Mouse (Mus musculus): Measurements from ENCODE around the gene Dnaaf1.

Gene Dnaaf1

DNA sequence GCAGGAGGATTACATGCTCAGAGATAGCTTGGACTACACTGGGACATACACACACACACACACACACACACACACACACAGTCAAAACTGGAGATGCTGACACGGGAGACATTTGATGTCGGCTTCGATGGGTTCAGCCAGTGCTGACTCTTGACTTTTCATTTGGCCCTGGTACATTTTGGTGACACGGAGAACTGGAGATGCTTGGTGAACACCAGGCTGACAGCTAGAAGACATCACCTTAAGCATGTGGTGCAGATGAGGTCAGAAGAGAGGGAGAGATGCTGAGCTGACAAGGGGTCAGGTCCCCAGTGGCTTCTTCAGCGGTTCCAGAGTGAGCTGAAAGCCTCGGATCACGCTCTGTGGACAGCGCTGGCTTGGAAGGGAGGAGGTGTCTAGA lies 48.0 kb downstream of the Dnaaf1 start:
- DNase-seq (ENCODE audit: low spot score), result no peak

DNA sequence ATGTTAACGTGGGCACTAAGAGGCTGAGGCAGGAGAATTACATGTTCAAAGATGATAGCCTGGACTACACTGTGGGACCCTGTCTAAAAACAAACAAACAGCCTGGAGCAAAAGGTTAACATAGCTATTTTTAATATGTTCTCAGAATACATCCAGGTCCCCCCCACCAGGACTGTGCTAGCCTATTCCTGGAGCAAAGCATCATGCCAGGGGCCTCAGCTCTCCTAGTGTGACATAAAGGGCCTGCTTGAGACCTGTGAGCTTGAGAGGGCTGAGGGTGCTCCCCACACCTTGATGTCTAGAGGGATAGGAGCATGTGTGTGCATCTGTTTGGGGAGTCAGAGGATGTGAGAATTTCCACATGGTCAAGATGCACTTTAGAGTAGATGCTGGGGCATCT lies 48.7 kb downstream of the Dnaaf1 start:
- DNase-seq (ENCODE audit: low spot score), result no peak

DNA sequence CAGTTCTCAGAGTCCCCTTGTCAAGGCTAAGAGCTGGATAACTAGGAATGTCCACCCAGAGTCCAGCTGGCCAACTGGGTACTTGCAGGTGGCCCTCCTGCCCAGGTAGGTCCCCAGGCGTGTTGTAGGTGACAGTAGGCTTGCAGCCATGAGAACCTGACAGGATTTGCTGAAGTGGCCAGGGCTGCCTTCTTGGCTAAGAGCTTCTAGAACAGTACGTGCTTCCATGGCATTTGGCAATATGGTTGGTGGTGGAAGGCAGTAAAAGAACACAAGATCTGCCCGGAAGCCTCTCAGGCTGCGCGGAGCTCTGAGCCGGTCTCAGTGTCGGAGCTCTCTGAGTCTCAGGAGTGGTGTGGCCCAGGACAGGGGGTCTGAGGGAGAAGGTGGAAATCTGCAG lies 49.9 kb downstream of the Dnaaf1 start:
- no peak for DNase-seq (ENCODE audit: low spot score)

DNA sequence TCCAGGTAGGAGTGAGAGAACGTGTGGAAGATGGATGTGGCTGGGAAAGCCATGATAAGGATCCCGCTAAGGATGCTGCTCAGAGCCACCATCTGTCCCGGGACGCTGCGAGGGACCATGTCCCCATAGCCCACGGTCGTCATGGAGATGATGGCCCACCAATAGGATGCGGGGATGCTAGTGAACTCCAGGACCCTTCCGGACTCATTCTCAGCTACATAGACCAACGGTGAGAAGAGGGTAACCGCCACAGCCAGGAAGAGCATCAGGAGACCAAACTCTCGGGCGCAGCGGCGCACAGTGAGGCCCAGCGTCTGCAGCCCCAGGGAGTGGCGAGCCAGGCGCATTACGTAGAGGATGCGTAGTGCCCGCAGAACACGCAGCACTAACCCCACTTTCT lies 50.8 kb downstream of the Dnaaf1 start:
- DNase-seq (ENCODE audit: low spot score), result no peak

DNA sequence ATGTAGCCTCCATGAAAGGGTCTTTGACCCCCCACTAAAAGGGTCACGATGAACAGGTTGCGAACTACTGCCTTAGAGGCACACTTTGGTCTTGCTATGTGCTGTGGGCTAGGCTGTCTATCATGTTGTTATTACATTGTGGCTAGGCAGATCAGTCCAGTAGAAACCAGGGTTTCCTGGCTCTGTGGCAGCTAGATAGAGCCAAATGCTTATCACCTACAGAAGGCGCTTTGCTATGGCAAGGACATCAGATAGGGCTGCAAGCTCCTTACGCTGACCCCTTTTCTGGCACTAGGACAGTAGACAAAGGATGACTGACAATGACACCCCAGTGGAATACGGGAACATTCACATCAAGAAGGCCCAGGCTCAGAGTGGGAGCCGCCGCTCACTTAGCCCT lies 52.2 kb downstream of the Dnaaf1 start:
- no peak for DNase-seq (ENCODE audit: low spot score)

DNA sequence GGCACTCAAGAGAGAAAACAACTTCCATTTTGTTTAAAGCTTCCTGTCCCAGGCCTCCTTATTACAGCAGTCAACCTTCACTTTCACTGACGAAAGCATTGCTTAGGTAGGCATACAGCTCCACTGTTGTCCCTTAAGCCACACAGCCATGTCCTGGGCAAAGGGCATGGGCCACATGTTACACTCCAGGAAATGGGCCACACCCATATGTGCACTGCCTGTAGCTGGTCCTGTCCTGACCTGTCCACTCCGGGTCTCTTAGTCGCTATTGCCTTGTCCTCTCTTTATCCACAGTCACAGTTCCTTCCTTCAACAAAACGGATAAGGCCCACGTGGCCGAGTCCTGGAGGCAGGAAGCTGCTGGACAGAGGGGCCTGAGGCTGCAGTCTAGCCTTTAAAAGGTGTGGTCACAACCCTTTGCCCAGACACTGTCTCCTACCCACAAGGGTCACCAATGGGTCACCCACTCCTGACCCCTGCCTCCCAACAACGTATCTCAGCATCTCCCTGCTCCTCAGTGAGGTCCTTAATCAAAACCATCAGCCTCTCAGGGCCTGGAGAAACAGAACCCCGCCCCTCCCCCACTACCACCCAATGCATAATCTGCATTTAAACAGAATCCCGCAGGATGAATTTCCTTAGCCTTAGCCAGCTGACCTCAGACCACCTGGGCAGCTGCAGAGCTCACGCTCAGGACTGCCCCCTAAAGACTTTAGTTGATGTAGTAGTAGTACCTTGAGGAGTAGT lies 52.8 kb downstream of the Dnaaf1 start:
- no peak for DNase-seq (ENCODE audit: low spot score)

- no peak for DNase-seq (ENCODE audit: low spot score)
Observed at GRCm38 (mm10) chr8:119630841-119631240, 55.8 kb downstream of the Dnaaf1 start.

- no peak for DNase-seq (ENCODE audit: low spot score)
Observed at GRCm38 (mm10) chr8:119632246-119632645, 57.2 kb downstream of the Dnaaf1 start.

- no peak for DNase-seq (ENCODE audit: low spot score)
Observed at GRCm38 (mm10) chr8:119632909-119633308, 57.9 kb downstream of the Dnaaf1 start.

GRCm38 (mm10) chr8:119634616-119635336 lies 59.7 kb downstream of the Dnaaf1 start:
- no peak for DNase-seq (ENCODE audit: low spot score)

DNA sequence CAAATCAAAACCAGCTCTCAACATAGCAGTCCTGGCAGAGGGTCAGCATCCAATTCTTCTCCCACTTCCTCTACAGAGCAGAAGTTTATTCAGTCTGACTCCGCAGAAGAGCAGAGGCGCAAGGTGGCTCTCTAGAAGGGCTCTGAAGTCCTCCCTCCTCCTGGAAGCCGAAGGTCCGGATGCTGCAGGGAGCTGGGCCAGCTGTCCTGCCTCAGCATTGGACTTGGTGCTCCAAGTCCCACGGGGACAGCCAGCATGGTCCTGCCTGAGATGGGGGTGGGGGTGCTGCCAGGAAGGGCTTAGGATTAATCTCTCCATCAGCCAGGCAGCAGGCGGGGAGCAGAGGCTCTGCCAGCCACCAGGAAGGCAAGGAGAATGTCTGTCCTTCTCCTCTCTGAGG lies 60.3 kb downstream of the Dnaaf1 start, which contains the start of gene Kcng4:
Gene Kcng4 (minus strand): TSS at position 303 of the 400 bp plus-strand sequence.
- no peak for DNase-seq (ENCODE audit: low spot score)

GRCm38 (mm10) chr8:119635958-119636357 lies 60.9 kb downstream of the Dnaaf1 start:
- DNase-seq (ENCODE audit: low spot score), result no peak

DNA sequence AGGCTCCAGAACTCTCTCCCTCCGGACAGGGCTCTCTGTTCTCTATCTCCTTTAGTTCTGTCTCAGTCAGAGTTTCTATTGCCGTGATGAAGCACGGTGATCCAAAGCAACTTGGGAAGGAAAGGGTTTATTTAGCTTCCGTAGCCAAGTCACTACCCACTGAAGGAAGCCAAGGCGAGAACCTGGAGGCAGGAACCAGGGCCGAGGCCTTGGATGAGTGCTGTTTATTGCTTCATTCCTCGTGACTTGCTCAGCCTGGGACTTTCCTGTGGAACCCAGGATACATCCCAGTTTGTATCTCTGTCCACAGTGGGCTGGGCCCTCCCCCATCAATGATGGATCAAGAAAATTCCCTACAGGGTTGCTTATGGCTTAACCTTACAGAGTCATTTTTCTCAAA lies 61.7 kb downstream of the Dnaaf1 start:
- DNase-seq (ENCODE audit: low spot score), result no peak

- DNase-seq (ENCODE audit: low spot score), result no peak
Observed at GRCm38 (mm10) chr8:119637381-119637780, 62.3 kb downstream of the Dnaaf1 start.

DNA sequence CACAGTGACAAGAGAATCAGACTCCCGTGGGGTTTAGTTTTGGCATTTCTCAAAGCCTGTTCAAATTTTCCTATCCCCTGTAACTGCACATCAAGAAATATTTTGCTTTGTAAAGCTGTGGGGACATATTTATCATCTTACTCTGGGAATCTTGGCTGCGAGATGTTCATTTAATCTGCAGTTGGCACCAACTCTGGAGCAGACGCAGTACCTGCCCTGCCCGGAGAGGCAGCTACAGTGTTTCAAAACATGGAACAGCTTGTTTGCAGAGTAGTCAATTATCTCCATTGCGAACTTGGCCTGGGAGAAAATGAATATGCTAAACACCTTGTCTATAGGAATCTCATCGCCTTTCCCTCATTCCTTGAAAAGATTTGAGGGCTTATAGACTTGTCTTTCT lies 63.2 kb downstream of the Dnaaf1 start:
- no peak for DNase-seq (ENCODE audit: low spot score)

DNA sequence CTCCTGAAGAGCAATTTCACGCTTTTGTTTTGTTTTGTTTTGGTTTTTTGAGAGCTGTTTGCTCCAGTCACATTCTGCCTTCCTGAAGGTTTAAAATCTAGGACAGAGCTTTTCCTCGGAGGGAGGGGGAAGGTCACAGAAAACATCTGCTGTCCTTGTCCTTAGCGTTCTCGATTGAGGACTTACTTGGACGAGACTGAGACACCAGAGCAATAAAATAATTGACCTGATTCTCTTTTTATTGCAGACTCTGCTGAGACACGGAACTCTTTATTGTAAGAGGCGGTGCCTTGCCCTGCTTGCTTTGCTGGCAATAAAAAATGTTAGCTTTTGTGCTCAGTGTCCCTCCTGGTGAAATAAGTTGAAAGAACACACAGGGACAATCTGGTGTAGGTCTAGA lies 64.8 kb downstream of the Dnaaf1 start:
- DNase-seq (ENCODE audit: low spot score), result no peak

DNA sequence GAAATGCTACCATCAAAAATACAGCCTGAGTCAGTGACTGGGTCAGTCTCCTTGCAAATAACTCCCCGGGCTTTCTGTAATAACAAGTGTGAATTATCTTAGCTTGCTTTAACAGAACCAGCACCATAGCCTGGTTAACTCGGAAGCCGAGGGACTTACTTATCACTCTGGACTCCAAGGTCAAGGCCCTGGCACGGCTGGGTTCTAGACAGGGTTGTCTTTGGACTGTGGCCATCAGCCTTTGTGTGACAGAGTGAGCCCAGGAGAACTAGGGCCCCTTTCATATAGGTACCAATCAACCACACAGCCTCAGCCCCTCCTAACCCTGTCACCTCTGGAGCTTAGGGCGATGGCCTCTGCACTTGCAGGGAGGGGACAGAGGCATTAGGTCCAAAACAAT lies 66.0 kb downstream of the Dnaaf1 start:
- DNase-seq (ENCODE audit: low spot score), result no peak

DNA sequence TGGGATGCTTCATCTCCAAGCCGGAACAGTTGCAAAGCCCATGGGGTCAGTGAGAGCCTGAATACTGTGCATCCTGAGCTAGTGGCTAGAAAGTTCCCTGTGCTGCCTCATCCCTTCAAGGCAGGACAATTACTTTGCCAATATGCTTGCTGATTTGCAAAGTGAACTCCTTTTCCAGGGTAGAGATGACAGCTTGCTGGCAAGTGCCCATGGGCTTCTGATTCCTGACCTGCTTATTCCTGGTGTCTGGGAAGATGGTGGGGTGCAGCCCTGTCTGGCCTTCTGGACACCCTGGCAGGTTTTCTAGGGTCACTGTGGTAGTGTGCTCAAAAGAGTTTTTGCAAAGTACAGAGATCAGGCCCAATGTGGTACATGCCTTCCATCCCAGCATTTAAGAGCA lies 67.9 kb downstream of the Dnaaf1 start:
- DNase-seq (ENCODE audit: low spot score), result no peak

- no peak for DNase-seq (ENCODE audit: low spot score)
Observed at GRCm38 (mm10) chr8:119644429-119644960, 69.5 kb downstream of the Dnaaf1 start.

DNA sequence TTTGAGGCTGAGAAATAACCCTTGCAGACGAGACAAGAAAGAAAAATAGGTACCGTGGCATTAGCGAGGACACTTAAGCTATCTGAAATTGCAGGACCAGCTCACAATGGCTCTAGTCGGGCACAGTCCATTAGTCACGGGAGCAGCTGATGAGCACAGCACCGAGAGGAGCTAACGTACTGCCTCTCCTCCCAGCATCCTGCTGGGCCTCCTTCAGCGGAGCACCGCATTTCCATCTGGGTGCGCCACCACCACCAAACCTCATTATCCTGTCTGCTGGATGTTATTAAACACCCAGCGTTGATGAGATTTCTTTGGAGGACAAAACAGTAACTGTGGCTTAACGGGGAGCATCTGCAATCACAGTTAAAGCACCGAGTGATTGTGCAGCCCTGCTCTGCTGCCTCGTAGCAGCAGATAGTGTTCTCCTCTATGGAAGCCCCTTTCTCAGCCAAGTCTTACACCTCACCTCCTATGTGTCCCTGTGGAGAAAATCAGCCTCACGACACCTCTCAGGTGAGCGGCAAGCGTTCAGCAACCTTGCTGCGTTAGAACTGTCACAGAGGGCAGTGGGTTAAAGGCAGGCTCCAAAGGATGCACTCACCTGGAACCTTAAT lies 70.1 kb downstream of the Dnaaf1 start:
- no peak for DNase-seq (ENCODE audit: low spot score)

DNA sequence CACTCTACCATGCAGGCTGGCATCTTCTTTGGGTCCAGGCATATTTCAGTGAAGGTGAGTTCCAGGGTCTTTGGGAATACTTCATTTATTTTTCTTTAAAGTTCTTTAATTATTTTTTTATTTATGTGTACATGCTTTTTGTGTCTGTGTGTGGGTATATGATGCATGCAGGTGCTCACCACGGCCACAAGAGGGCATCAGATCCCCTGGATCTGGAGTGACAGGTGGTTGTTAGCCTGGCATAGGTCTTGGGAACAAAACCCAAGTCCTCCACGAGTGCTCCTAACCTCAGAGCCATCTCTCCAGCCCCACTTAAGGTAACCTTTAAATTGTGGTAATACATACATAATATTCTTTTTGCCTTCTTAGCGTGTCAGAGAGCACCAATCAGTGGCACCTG lies 71.2 kb downstream of the Dnaaf1 start:
- no peak for DNase-seq (ENCODE audit: low spot score)

DNA sequence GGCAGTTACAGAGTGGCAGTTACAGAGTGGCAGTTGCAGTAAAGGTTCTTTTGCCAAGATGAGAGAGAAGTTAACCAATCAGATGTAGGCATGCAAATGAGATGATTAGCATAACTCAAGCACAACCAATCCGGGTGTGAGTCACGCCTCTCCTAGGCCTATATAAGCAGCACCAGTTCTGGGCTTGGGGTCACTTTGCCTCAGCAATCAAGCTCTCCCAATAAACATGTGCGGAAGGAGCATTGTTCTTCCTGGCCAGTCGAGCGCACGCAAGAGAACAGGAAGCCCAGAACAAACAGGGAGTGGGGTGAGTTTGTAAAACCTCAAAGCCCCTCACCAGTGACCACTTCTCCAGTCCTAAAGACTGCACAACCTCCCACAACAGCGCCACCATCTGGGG lies 71.8 kb downstream of the Dnaaf1 start:
- no peak for DNase-seq (ENCODE audit: low spot score)

Measured in ovary, postnatal 14 days (tissue).